Mouse (Mus musculus) cerebellum, postnatal 4 days (tissue): ENCODE measurements around the gene Dpm3.

ENCODE experiments used
- DNase-seq, 2 experiments: peaks; one replicate each; pipeline ENCODE4 v3.0.0; 2022; ENCODE audit warnings: low spot score in 2 of 2, mixed read lengths in 1 of 2

The Dpm3 gene

DNA sequence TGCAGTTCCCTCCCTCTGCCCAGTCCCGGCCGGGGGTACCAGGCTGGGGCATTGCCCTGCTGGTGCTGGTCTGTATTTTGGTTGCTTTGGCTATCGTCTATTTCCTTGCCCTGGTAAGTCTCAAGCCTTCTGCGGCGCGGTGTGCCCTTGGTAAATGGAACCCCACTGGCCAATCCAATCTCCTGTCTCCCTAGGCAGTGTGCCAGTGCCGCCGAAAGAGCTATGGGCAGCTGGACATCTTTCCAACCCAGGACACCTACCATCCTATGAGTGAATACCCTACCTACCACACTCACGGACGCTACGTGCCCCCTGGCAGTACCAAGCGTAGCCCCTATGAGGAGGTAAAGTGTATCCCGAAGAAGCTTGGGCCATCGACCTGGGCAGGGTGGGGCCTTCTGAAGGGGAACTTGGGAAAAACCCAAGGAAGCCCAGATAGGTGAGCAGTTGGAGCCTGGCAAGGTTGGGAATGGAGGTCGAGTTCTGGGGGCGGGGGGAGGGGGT lies 27.3 kb upstream of the Dpm3 start:
- no peak for DNase-seq

DNA sequence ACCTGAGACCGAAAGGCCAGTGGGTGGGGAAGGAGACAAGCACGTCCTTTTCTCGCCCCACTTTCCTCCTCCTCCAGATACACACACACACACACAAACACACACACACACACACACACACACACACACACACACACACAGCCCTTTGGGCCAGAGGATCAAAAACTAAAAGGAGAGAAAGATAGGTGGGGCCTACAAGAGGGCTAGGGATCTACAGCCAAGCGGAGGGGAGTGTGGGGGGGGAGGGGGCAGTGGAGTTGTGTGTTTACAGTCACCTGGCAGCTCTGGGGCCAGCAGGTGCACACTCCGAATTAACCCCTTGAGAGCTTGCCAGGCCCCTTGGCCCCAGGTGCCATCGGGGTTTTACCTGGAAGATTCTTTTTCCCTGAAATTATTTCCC lies 26.5 kb upstream of the Dpm3 start:
- DNase-seq = no peak

GRCm38 (mm10) chr3:89233562-89234110 lies 25.5 kb upstream of the Dpm3 start:
- DNase-seq = no peak

GRCm38 (mm10) chr3:89236516-89236915 lies 22.6 kb upstream of the Dpm3 start:
- no peak for DNase-seq

GRCm38 (mm10) chr3:89237682-89238081 lies 21.5 kb upstream of the Dpm3 start:
- no peak for DNase-seq

DNA sequence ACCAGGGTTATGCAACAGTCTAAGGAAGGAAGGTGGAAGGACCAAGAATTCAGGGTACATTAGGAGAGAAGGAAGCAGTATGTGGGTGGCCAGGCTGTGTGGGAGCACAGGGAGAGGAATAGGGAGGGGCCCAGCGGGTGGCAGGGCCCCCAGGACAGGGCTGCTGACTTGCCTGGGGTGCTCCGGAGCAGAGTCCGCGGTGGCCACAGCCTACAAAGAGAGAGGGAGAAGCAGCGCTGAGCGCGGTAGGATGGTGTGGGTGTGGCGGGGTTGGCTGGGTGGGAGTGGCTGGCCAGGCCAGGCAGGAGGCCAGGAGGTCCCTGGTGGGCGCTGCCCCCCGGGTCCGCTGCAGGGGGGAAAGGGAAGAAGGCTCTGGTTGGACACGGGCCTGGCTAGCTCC lies 20.7 kb upstream of the Dpm3 start:
- DNase-seq = no peak

DNA sequence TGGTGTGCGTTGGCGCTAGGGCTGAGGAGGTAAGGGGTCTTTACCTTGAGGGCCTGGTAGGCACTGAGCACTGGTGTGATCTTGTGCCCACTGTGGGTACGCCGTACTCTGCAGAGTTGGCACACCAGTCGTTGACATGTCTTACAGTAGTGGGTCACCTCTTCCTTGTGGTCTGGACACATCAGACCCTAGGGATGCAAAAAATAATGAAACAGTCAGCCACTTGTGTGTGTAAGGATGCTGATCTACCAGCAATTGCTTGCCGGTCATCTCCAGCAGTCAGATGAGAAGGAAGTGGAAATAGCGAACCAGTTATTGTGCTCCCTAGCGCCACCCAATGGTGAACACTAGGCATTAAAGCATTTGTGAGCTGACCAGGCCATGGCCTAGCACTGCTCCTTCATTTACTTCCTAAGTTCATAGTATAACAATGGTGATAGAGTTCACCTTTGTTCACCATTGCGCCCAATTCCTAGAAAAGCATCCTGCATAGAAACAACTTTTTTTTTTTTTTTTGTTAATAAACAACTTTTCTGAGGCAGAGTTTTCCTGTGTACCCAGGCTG lies 16.7 kb upstream of the Dpm3 start:
- DNase-seq = peak in 1 of 2 experiments; percentile 75

DNA sequence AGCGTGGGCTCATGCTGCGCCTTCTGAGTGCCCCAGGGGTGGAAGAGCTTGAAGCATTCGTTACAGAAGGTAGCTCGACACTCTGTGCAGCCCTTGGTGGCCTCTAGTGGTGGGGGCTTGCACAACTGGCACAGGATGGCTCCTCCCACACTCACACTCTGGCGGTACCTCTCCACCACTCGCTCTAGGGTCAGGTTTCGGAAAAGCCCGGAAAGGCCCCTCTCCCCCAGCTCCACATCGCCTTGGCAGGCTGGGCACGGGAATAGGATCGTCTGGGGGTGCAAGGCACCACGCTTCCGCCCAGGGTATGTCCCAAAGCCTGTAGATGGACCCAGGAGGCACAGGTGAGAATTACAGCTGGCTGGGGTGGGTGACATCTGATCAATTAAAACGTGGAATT lies 15.5 kb upstream of the Dpm3 start:
- no peak for DNase-seq

GRCm38 (mm10) chr3:89244158-89244981 lies 14.8 kb upstream of the Dpm3 start:
- DNase-seq = peak in 1 of 2 experiments; percentile 42

- DNase-seq = peak; percentile 61 to 83
Observed at GRCm38 (mm10) chr3:89244982-89245687, 14.0 kb upstream of the Dpm3 start.

- peak in 1 of 2 experiments; percentile 63 for DNase-seq
Observed at GRCm38 (mm10) chr3:89245688-89246171, 13.4 kb upstream of the Dpm3 start, which contains the start of gene Krtcap2. Gene Krtcap2 (plus strand): TSS chr3:89245966.

- DNase-seq = peak; percentile 80 to 86
Observed at GRCm38 (mm10) chr3:89246261-89247100, 12.7 kb upstream of the Dpm3 start, which contains the start of gene Trim46. Gene Trim46 (minus strand): TSS chr3:89246309.

DNA sequence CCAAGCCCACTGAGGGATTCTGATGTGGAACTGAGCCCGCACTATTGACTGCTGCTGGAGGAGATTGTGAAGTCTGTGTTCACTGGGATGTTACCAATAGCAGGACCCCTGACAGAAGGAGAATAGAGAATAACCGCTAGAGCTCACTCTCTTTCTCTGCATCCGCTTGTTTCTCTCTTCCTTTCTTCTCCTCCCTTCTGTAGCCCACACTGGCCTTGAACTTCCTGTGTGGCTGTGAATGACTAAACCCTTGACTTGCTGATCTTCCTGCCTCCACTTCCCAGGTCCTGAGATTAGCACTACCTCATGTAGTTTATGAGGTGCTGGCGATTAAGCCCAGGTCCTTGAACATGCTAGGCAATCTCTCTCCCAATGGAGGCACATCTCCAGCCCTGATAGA lies 11.7 kb upstream of the Dpm3 start:
- no peak for DNase-seq

DNA sequence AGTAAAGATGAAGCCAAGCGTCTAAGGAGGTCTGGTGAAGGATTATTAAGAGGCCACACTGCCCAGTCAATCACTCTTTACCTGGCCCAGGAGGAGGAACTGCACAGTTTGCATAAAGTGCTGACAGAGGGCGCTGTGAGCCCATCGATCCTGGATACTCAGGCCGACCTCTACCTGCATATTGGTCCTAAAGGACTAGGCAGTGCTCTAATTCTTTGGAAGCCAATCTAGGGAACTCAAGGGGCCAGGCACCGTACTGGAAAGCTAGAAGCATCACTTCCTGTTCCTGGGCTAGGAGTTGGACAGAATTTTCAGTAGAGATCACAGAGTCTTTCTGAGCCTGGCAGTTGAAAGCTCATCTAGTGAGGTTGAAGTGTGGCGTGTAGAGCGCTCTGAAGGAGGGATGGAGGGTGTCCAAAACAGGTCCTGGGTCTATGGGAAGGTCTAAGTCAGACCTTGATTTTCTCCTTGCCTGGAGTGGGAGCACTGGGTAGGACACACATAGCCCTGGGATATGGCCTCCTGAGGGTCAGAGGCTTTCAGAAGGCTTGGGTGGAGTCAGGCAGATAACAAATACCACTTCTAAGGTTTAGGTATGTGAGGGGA lies 8.6 kb upstream of the Dpm3 start:
- peak in 1 of 2 experiments; percentile 56 for DNase-seq

DNA sequence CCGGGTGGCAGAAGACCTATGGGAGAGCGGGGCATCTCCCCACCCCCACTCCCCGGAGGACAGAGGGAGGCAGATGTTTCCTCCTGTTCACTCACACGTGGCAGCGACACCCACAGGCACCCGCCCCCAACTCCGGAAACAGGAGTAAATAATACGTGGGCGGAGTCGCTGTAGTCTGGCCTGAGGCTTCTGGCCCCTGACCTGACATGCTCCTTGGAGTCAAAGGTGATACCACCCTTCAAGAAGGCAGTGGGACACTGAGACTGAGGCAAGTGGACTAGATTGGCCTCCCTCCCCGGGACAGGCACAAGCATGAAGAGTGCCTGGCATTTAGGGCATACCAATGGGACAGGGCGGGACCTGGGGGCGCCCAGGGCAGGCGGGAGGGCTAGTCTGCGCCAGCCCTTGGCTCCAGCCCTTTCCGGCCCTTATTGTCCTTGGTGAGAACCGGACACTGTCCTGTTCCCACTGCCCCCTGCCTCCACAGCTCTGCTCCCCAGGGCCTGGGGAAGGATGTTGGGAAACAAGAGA lies 7.7 kb upstream of the Dpm3 start:
- DNase-seq = no peak

DNA sequence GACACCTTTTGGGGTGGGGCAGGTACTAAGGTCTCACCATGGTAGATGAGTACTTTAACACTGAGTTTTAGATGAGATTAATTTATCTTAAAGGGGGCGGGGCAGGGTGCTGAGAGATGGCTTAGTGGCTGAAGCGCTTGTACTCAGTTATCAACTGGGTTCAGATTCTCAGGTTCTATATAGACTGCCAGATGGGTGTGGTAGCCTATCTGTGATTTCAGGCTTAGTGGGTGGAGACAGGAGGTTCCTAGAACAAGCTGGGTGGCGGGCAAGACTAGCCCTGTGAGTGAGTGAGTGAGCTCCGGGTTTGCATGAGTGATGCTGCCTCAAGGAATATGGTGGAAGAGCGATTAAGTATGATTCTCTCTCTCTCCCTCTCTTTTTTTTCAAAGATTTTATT lies 4.2 kb upstream of the Dpm3 start:
- no peak for DNase-seq

DNA sequence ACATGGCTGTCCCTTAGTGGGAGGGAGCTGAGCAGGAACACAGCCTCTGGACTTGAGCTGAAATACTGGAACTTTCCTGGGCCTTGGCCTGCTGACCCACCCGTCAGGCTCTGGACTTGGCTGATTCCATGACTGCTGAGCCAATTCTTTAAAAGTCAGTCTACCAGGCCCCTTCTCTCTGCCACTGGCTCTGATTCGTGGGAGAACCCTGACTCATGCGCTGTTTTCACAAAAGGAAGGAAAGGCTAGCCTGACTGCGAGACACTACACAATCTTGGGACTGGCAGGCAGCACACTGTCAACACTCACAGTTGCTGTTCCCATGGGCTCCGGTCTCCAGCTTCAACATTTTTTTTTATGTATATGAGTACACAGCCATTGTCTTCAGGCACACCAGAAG lies 3.0 kb upstream of the Dpm3 start:
- DNase-seq = no peak

GRCm38 (mm10) chr3:89260211-89260610 lies 1.1 kb downstream of the Dpm3 start:
- DNase-seq = no peak

GRCm38 (mm10) chr3:89262417-89262816 lies 3.3 kb downstream of the Dpm3 start:
- no peak for DNase-seq

GRCm38 (mm10) chr3:89266439-89266893 lies 7.3 kb downstream of the Dpm3 start:
- peak in 1 of 2 experiments; percentile 70 for DNase-seq
